In genomic region chr2:140653978-140654377, GRCm38 (mm10) we compare ENCODE assay signal across 21 mouse cellular contexts. TPM values are rescaled to one million over a fixed set of nuclear protein-coding genes. Genes with fewer than 3 reads are reported as not detected.
A peak's percentile ranks its signal among the peaks of the same experiment; 100 is the strongest.
DNase-seq lines count a peak whose midpoint lies in the region; ATAC-seq and TF ChIP-seq lines count a peak whose summit lies in the region.
"Had no signal": no experiment of that assay in that cellular context is flagged by ENCODE, and none has a peak within 500 bp of the region (broad histone marks: within the 10 kb centered on the region; RNA-seq: fewer than 3 reads in every experiment).

No protein-coding gene starts in this region.

- H3K4me2 ChIP-seq in midbrain, postnatal 0 days (ENCODE audit: low read depth, low read length, poor library complexity, severe bottlenecking) = no peak overlapping the region
- H3K4me2 ChIP-seq in forebrain, embryonic 15.5 days (replicated peaks) = no peak overlapping the region
- no peak overlapping the region for H3K4me2 ChIP-seq in midbrain, embryonic 15.5 days
- H3K4me2 ChIP-seq: heart, embryonic 11.5 days; hindbrain, embryonic 15.5 days; liver, embryonic 13.5 days had no signal

- H3K4me1 ChIP-seq in midbrain, embryonic 10.5 days = peaks cover 28% of the 10 kb centered on the region
- no peaks in the 10 kb centered on the region for H3K4me1 ChIP-seq in midbrain, postnatal 0 days (ENCODE audit: insufficient read depth, low read length)
- H3K4me1 ChIP-seq in forebrain, embryonic 10.5 days = peaks cover 33% of the 10 kb centered on the region
- H3K4me1 ChIP-seq in forebrain, embryonic 15.5 days = peaks cover 5% of the 10 kb centered on the region; the same call in 1 of the 2 replicates
- H3K4me1 ChIP-seq in midbrain, embryonic 15.5 days = no peaks in the 10 kb centered on the region
- H3K4me1 ChIP-seq: hindbrain, embryonic 15.5 days; liver, embryonic 13.5 days had no signal

- H3K4me3 ChIP-seq in midbrain, embryonic 10.5 days = no peak overlapping the region
- H3K4me3 ChIP-seq in midbrain, postnatal 0 days (ENCODE audit: low read depth, low read length) = no peak overlapping the region
- no peak overlapping the region for H3K4me3 ChIP-seq in forebrain, embryonic 10.5 days
- no peak overlapping the region for H3K4me3 ChIP-seq in forebrain, embryonic 15.5 days
- no peak overlapping the region for H3K4me3 ChIP-seq in midbrain, embryonic 15.5 days
- H3K4me3 ChIP-seq: hindbrain, embryonic 15.5 days; left cerebral cortex, adult 2 months; liver, embryonic 13.5 days had no signal

- H3K9ac ChIP-seq in midbrain, postnatal 0 days (replicated peaks; ENCODE audit: low read length, poor library complexity, severe bottlenecking) = no peak overlapping the region
- H3K9ac ChIP-seq in forebrain, embryonic 15.5 days (replicated peaks) = no peak overlapping the region
- H3K9ac ChIP-seq in midbrain, embryonic 15.5 days = no peak overlapping the region
- H3K9ac ChIP-seq: hindbrain, embryonic 15.5 days; liver, embryonic 13.5 days had no signal

- no peaks in the 10 kb centered on the region for H3K9me3 ChIP-seq in midbrain, embryonic 10.5 days (replicated peaks)
- no peaks in the 10 kb centered on the region for H3K9me3 ChIP-seq in midbrain, postnatal 0 days (ENCODE audit: low read length)
- H3K9me3 ChIP-seq in forebrain, embryonic 10.5 days = no peaks in the 10 kb centered on the region
- H3K9me3 ChIP-seq in forebrain, embryonic 15.5 days = no peaks in the 10 kb centered on the region
- no peaks in the 10 kb centered on the region for H3K9me3 ChIP-seq in midbrain, embryonic 15.5 days
- H3K9me3 ChIP-seq: hindbrain, embryonic 15.5 days; liver, embryonic 13.5 days had no signal

- peak overlapping the region; percentile 17; the same call in 1 of the 2 replicates for H3K27ac ChIP-seq in midbrain, embryonic 10.5 days (replicated peaks)
- no peak overlapping the region for H3K27ac ChIP-seq in midbrain, postnatal 0 days (ENCODE audit: low read depth, low read length)
- H3K27ac ChIP-seq in forebrain, embryonic 10.5 days = peak overlapping the region; percentile 53; the same call in 1 of the 2 replicates
- H3K27ac ChIP-seq in forebrain, embryonic 15.5 days (replicated peaks) = no peak overlapping the region
- no peak overlapping the region for H3K27ac ChIP-seq in midbrain, embryonic 15.5 days
- H3K27ac ChIP-seq: hindbrain, embryonic 15.5 days; left cerebral cortex, adult 2 months; liver, embryonic 13.5 days had no signal

- ATAC-seq in midbrain, postnatal 0 days (ENCODE audit: low FRiP score) = no peak
- ATAC-seq in forebrain, embryonic 15.5 days (replicated peaks) = peak; percentile 64; the same call in 1 of the 2 replicates
- ATAC-seq in midbrain, embryonic 15.5 days (replicated peaks) = 0 out of 2 replicates have a peak, but pooled peaks have one; percentile 66

- H3K36me3 ChIP-seq in midbrain, embryonic 10.5 days = peaks cover 13% of the 10 kb centered on the region
- 0 out of 2 replicates have a peak, but pooled peaks cover 3% of the 10 kb centered on the region for H3K36me3 ChIP-seq in midbrain, postnatal 0 days (ENCODE audit: insufficient read depth, low read length)
- peaks cover 20% of the 10 kb centered on the region for H3K36me3 ChIP-seq in forebrain, embryonic 10.5 days (replicated peaks)
- peaks cover 4% of the 10 kb centered on the region for H3K36me3 ChIP-seq in forebrain, embryonic 15.5 days
- no peaks in the 10 kb centered on the region for H3K36me3 ChIP-seq in midbrain, embryonic 15.5 days (replicated peaks)
- H3K36me3 ChIP-seq: liver, embryonic 13.5 days had no signal

- DNase-seq in midbrain, embryonic 10.5 days (ENCODE audit: low spot score) = no peak
- no peak for DNase-seq in midbrain, postnatal 0 days (ENCODE audit: low spot score)
- no peak for DNase-seq in forebrain, embryonic 10.5 days (ENCODE audit: extremely low spot score, low spot score)
- DNase-seq in ovary, adult 18-20 months (ENCODE audit: low spot score) = no peak
- no peak for DNase-seq in retina, postnatal 1 day
- DNase-seq: adrenal gland, postnatal 36 days; cerebellum, adult 9-11 months; gastrocnemius, postnatal 14 days; heart, adult 11 months; kidney, adult 2 months; kidney, postnatal 10 days; liver, embryonic 13.5 days; lung, adult 2 months; right cerebral cortex, postnatal 14 days; spleen, adult 18-20 months had no signal

- peaks cover 49% of the 10 kb centered on the region for H3K27me3 ChIP-seq in midbrain, embryonic 10.5 days (ENCODE audit: low read depth, poor library complexity, severe bottlenecking)
- no peaks in the 10 kb centered on the region for H3K27me3 ChIP-seq in midbrain, postnatal 0 days (ENCODE audit: insufficient read depth, low read length)
- H3K27me3 ChIP-seq in forebrain, embryonic 10.5 days (ENCODE audit: poor library complexity, severe bottlenecking) = peaks cover 61% of the 10 kb centered on the region
- no peaks in the 10 kb centered on the region for H3K27me3 ChIP-seq in forebrain, embryonic 15.5 days
- no peaks in the 10 kb centered on the region for H3K27me3 ChIP-seq in midbrain, embryonic 15.5 days (replicated peaks)
- H3K27me3 ChIP-seq: hindbrain, embryonic 15.5 days; liver, embryonic 13.5 days had no signal

- TF ChIP-seq CTCF in midbrain, postnatal 0 days (IDR thresholded peaks at IDR 0.05) = no peak

- WGBS in midbrain, embryonic 10.5 days = 37% methylated on average over 2 of the region's 2 CpGs
- 34% methylated on average over 2 of the region's 2 CpGs for WGBS in midbrain, postnatal 0 days
- WGBS in forebrain, embryonic 10.5 days = 15% methylated on average over 2 of the region's 2 CpGs
- WGBS in forebrain, embryonic 15.5 days = 18% methylated on average over 2 of the region's 2 CpGs
- WGBS in midbrain, embryonic 15.5 days = 24% methylated on average over 2 of the region's 2 CpGs

RNA-seq across cellular contexts. Expression of gene Flrt3, which starts 17.3 kb away (rescaled TPM):
- polyA plus RNA-seq in midbrain, embryonic 10.5 days (2016; fragmentation: Nextera tagmentation; extraction: Ambion mirVana) = 71.3 and 72.2 TPM in 2 replicates
- 33.3 and 33.6 TPM in 2 replicates for total RNA-seq in midbrain, postnatal 0 days (2014; rRNA removed)
- 22.9 and 25.3 TPM in 2 replicates for polyA plus RNA-seq in midbrain, postnatal 0 days (2015; fragmentation: Nextera tagmentation; extraction: Ambion mirVana)
- 61.7 and 65.4 TPM in 2 replicates for polyA plus RNA-seq in forebrain, embryonic 10.5 days (2016; fragmentation: Nextera tagmentation; extraction: Ambion mirVana)
- polyA plus RNA-seq in forebrain, embryonic 15.5 days (2015; fragmentation: Nextera tagmentation; extraction: Ambion mirVana) = 52.8 and 56.6 TPM in 2 replicates
- polyA plus RNA-seq in midbrain, embryonic 15.5 days (2015; fragmentation: Nextera tagmentation; extraction: Ambion mirVana) = 43.6 and 45.8 TPM in 2 replicates
- total RNA-seq: megakaryocyte, adult 5-6 weeks had no signal

Comparison
In these comparisons a context has a peak if more than half of its experiments do, and no peak if none do; other contexts are left out.
1. H3K27ac ChIP-seq: peak in midbrain, embryonic 10.5 days (single experiment) and forebrain, embryonic 10.5 days (single experiment); none in midbrain, postnatal 0 days (single experiment), forebrain, embryonic 15.5 days (single experiment) and midbrain, embryonic 15.5 days (single experiment).